Mouse (Mus musculus) embryonic stem cell, embryonic (primary cell): ENCODE measurements around the gene Dll1.

Experiments
- CTCF ChIA-PET, 4 experiments: fragments of 300-600 bp in 2 of 4; fragments of 350-600 bp in 2 of 4; sonication (Branson Sonifier 250); formaldehyde crosslinking; loops; one replicate each; lab custom pipeline; 2022; ENCODE audit warnings: inconsistent platforms in 2 of 4; lab: Charles Lee
- POLR2A ChIA-PET, 4 experiments: fragments of 300-600 bp in 2 of 4; fragments of 350-600 bp in 2 of 4; sonication (Branson Sonifier 250); formaldehyde crosslinking; loops; one replicate each; lab custom pipeline; 2022; ENCODE audit warnings: antibody characterized with exemption in 4 of 4, inconsistent platforms in 1 of 4; lab: Charles Lee

Dll1 gene

DNA sequence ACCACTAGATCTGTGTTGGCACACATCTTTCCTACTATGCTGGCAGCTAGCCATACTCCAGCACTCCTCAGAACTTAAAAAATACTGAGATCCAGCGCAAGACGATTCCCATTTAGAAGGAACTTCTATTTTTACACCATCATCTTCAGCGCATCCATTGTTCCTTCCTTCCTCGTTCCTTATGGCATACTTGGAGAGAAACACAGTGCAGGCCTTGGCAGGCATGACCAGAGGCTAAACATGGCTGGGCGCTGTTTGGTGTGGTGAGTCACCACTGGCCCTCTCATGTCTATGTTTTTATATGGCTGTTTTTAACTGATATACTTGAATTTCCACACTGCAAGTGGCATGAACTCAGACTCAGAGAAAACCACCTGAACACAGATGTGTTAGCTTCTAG lies 11.0 kb downstream of the Dll1 start:
- ChIA-PET POLR2A (interaction anchor here in 1 of 4 experiments (5.8 kb wide), 1 partner anchor 10 kb away, joined by 34 read pairs; the partner anchor contains the start of gene Dll1), CTCF (no interaction called here)

- ChIA-PET POLR2A (interaction anchor here in 2 of 4 experiments (1.0 to 5.8 kb wide), 3 partner anchors 9 to 247 kb away, joined by 3 to 34 read pairs (median 3); partner anchors contain the start of gene Dll1 (in 1 of the 2)), CTCF (no interaction called here)
These were observed 13.0 kb downstream of the Dll1 start for GRCm38 (mm10) chr17:15363656-15364055.

DNA sequence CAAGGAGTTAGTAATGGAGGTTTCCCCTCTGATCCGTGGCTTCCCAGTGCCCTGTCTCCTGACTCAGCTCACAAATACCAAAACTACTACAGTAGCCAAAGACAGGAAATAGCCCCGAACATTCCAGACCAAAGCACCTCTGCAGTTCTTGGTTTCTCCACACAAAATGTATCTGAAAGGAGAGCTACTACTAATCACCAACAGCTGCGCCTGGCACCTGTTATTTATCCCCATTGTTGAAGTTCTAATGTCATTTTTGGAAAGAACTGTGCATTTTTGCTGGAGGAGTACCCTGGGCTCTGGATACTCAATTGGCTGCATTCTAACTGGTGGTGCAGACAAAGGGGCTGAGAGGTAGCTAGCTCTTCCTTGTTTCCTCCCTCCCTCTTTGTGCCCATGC lies 19.6 kb downstream of the Dll1 start:
- CTCF ChIA-PET, result no interaction called here
- POLR2A ChIA-PET, result no interaction called here

- CTCF ChIA-PET, result no interaction called here
- POLR2A ChIA-PET, result interaction anchor here in 1 of 4 experiments (0.5 to 1.6 kb wide), 2 partner anchors 18 to 246 kb away, joined by 3 to 5 read pairs; no protein-coding TSS in a partner anchor
These were observed 20.1 kb downstream of the Dll1 start for GRCm38 (mm10) chr17:15356526-15356925.

DNA sequence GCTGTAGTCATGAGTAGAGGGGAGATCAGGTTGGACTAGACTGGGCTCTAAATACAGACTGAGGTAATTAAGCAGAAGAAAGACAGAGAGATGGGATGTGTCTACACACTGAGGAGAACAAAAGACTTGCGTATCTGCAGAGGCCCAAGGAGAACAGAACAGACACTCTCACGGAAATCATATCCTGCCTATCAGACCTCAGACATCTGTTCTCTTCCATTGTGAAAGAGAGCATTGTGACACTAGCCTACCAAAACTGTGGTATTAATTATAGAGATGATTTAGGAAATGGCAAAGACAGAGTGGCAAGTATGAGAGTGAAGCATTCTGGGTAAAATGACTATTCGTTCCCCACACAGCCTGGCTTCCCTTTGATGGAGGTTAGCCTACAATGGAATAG lies 21.6 kb downstream of the Dll1 start:
- ChIA-PET CTCF (no interaction called here), POLR2A (interaction anchor here in 1 of 4 experiments (0.9 to 1.6 kb wide), 3 partner anchors 20 to 32 kb away, joined by 3 to 5 read pairs (median 3); no protein-coding TSS in a partner anchor)

DNA sequence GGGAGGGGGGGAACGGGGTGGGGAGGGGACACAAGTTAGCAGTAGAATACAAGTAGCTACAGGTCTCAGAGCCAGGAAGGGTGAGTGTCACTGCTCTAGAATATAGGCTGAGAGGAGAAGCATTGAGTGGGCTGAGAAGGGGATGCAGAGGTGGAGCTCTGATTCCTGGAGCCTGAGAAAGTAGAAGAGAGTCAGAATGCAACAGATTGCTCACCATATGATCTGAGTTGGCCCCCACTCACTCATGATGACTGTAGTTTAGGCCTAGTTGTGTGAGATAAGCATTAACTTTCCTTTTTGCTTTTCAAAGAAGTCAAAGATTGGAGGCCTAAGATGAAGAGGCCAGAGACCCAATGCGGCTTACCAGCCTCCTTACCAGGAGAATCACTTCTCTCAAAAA lies 22.7 kb downstream of the Dll1 start:
- ChIA-PET POLR2A (interaction anchor here in 3 of 4 experiments (0.6 to 1.3 kb wide), 5 partner anchors 22 to 350 kb away, joined by 3 read pairs; no protein-coding TSS in a partner anchor), CTCF (no interaction called here)

DNA sequence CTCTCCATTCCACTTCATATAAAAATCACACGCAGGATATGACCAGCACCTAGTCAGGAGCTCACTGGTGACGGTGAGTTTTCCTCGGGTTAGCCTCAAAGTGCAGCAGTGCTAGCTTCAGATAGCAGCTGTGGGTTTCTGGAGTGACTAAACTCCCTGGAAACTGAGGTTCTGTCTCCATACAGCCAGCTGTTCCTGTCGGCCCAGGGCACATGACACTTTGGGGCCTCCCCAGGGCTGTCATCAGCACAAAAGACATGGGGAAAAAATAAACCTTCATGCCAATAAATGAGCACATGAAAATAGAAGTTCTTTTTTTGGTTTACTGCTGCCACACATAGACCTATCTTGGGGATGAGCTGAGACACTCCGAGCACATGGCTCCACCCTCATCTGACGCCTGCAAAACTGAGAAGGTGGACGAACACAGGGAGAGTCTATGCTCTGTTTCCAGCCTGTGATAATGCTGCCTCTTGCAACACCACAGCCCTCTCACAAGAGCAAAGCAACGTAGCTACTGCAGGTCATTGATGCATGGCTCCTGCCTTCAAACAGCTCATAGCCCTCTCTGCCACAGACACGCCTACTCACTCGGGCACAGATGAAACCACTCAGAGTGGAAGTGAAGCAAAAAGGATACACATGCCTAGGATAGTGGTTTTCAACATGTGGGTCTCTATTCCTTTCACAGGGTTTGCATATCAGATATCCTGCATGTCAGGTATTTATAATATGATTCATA lies 23.6 kb downstream of the Dll1 start:
- POLR2A ChIA-PET, result interaction anchor here in 2 of 4 experiments (0.6 to 1.7 kb wide), 2 partner anchors 11 to 246 kb away, joined by 3 to 6 read pairs; no protein-coding TSS in a partner anchor
- CTCF ChIA-PET, result no interaction called here

DNA sequence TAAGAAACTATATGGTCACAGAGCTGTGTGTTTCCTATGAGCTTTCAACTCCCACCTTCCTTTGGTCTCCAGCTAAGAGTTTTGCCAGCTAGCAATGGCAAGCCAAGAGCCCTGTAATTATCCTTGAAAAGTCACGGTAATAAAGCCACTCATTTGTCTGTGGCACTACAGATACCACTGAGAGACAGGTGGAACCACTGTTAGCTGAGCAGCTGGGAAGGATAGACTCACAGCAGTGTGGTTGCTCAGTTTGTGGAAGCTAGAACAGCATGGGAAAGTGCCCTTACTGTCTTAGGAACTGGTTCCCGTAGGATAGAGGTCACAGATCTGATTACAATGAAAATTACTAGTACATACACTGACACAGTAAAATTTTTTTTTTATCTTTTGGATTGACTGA lies 26.5 kb downstream of the Dll1 start:
- CTCF ChIA-PET, result no interaction called here
- POLR2A ChIA-PET, result interaction anchor here in 1 of 4 experiments (1.0 kb wide), 1 partner anchor 26 kb away, joined by 4 read pairs; the partner anchor contains the start of gene Dll1

- POLR2A ChIA-PET, result interaction anchor here (0.6 to 2.4 kb wide), 14 partner anchors 9 to 898 kb away, joined by 3 to 22 read pairs (median 4); partner anchors contain the start of genes Dll1 (in 1 of the 4), Psmb1 (in 1 of the 4) and Tbp (in 1 of the 4)
These were observed 33.4 kb downstream of the Dll1 start for GRCm38 (mm10) chr17:15343071-15343822.

DNA sequence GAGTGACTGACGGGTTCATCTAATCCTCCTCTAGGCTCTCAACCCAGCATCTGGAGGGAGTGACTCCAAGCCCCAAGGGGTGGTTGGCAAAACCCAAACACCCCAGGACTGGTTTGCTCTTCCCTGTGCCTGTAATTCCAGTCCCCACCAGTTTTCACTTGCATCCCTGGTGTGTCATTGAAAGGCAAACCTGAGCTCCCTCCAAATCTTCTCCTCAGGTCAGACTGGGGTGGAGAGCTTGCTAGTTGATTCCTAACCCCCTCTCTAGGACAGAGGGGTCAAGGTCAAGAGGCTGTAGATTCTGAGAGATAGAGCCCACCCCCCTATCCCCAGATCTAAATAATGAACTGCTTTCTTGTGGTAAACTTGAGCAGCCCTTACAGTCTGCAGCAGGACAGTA lies 38.8 kb downstream of the Dll1 start:
- ChIA-PET CTCF (no interaction called here), POLR2A (interaction anchor here in 3 of 4 experiments (0.6 to 2.3 kb wide), 11 partner anchors 15 to 157 kb away, joined by 3 to 9 read pairs (median 4); partner anchors contain the start of gene Dll1 (in 2 of the 3))

More at GRCm38 (mm10) chr17:15343071-15343822, 33.4 kb downstream of the Dll1 start:
- CTCF ChIA-PET, result no interaction called here

DNA sequence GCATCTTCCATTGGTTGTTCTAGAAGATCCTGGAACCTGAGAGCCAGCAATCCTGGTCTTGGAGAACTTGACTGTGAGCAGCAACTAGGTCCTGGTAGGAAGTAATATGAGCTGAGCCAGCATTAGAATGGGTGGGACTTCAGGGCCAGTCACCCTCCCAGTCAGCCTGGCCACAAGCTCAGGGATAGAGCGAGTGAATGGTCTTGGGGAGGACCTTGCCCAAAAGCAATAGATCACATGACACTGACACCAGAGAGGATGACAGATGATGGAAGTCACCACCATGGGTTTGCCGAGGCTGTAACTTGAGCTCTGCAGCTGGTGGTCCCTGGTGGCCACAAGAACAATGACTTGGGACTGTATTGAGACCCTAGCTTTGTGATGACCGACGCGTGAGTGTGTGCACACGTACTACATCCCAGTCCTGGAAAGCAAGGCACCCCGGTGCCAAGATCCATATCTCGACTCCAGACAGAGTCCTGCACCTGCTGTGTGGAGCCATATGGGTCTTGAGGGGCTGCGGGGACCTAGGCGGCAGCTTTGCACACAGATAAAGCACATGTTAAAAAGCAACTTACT lies 46.8 kb downstream of the Dll1 start:
- POLR2A ChIA-PET, result interaction anchor here in 3 of 4 experiments (0.7 to 1.7 kb wide), 5 partner anchors 11 to 903 kb away, joined by 3 to 4 read pairs (median 4); no protein-coding TSS in a partner anchor
- CTCF ChIA-PET, result interaction anchor here in 2 of 4 experiments (0.5 to 0.7 kb wide), 3 partner anchors 39 to 72 kb away, joined by 3 to 4 read pairs (median 3); no protein-coding TSS in a partner anchor

GRCm38 (mm10) chr17:15327106-15327505 lies 49.6 kb downstream of the Dll1 start:
- POLR2A ChIA-PET, result no interaction called here

GRCm38 (mm10) chr17:15325976-15326842 lies 50.5 kb downstream of the Dll1 start:
- ChIA-PET CTCF (no interaction called here), POLR2A (interaction anchor here in 1 of 4 experiments (0.8 to 1.3 kb wide), 2 partner anchors 55 to 78 kb away, joined by 3 to 4 read pairs; no protein-coding TSS in a partner anchor)

More at GRCm38 (mm10) chr17:15327106-15327505, 49.6 kb downstream of the Dll1 start:
- CTCF ChIA-PET, result no interaction called here

GRCm38 (mm10) chr17:15323191-15323834 lies 53.4 kb downstream of the Dll1 start:
- CTCF ChIA-PET, result interaction anchor here in 1 of 4 experiments (1.0 kb wide), 1 partner anchor 218 kb away, joined by 3 read pairs; no protein-coding TSS in a partner anchor
- POLR2A ChIA-PET, result interaction anchor here in 2 of 4 experiments (0.7 to 1.1 kb wide), 2 partner anchors 14 to 31 kb away, joined by 3 read pairs; no protein-coding TSS in a partner anchor
